Mouse (Mus musculus): Measurements from ENCODE around the gene Dock6. TPM values are rescaled to one million over a fixed set of nuclear protein-coding genes. Genes with fewer than 3 reads are reported as not detected.
"Not testable (repeated sequence)": the region's sequence is repeated elsewhere in the genome, so short reads cannot be mapped to it uniquely, and the experiment has no call there.

Dock6 gene
- polyA plus RNA-seq, 2 experiments from 2014 or later = 0.61 to 1.4 TPM

GRCm38 (mm10) chr9:21774353-21774752 lies 78.1 kb downstream of the Dock6 start:
- ATAC-seq = no peak

GRCm38 (mm10) chr9:21773396-21773795 lies 79.0 kb downstream of the Dock6 start:
- not testable (repeated sequence) for ATAC-seq

- ATAC-seq = no peak
Measured at GRCm38 (mm10) chr9:21769558-21770183, 82.8 kb downstream of the Dock6 start.

DNA sequence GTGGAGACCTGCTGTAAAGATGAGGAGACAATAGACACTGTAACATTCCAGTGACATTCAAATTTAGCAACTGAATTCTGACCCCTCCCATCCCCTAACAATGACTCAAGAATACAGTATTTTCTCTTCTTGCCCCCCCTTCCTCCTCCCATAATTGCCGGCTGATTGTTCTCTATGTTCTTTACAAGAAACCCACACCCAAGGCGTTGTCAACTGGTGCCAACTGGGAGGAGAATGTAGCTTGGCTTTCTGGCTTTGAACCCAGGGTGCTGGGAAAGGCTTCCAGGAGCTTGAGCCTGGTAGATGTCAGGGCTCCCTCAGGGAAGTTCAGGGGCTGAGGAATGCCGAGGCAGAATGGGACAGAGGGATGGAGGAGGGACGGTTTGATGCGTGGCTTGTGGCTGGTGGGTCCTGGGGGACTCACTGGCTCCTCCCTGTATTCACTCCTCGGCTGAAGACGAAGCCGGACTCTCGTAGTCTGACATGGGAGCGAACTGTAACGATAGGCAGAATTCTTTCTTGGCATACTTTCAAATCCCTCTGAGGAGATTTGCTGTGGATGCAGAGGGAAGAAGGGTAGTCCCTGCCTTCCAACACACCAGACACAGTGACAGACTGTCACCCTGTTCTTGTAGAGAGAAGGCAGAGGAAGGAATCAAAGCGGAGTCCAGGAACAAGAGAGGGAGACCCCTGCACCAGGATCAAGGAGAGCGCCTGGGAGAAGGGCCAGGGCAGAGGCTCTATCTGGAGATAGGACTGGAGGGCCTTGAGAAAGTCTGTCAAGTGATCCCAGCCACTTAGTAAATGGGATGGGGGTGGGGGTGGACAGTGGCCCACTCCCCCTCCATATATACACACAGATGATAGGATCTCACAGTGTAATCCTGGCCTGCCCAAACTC lies 83.7 kb downstream of the Dock6 start:
- no peak for ATAC-seq

DNA sequence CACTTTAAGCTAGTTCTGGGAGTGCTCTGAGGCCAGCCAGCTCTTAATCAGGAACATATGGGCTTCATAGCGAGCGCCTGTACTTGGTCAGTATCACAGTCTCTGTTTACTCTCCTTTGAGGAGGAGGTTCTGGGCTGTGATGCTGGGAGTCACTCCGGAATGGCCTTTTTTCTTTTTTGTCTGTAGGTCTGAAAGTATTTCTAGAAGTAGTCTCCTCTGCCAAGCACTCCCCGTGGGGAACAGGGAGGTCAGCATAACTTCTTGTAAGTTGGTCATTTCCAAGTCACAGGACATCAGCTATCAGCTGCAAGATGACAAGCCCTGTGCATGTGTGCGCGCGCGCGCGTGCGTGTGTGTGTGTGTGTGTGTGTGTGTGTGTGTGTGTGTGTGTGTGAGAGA lies 84.5 kb downstream of the Dock6 start:
- no peak for ATAC-seq

GRCm38 (mm10) chr9:21764084-21764999 lies 88.1 kb downstream of the Dock6 start:
- ATAC-seq = no peak

DNA sequence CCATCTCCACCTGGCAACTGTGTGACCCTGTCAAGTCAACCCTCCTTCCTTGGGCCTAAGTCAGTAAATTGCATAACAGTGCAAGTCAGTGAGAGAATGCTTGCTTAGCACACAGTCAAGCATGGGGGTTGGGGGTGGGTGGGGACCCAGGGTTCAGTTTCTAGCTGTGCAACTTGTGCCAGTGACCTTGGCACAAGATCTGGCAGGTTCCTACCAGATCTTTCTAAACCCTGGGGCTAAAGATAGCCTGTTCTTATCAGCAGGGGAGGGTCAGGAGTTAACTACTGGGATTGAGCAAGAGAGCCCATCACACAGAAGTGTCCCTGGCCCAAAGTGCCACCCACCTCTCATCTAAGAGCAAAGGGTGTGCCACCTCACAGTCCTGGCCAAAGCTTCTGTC lies 90.3 kb downstream of the Dock6 start:
- ATAC-seq = no peak

DNA sequence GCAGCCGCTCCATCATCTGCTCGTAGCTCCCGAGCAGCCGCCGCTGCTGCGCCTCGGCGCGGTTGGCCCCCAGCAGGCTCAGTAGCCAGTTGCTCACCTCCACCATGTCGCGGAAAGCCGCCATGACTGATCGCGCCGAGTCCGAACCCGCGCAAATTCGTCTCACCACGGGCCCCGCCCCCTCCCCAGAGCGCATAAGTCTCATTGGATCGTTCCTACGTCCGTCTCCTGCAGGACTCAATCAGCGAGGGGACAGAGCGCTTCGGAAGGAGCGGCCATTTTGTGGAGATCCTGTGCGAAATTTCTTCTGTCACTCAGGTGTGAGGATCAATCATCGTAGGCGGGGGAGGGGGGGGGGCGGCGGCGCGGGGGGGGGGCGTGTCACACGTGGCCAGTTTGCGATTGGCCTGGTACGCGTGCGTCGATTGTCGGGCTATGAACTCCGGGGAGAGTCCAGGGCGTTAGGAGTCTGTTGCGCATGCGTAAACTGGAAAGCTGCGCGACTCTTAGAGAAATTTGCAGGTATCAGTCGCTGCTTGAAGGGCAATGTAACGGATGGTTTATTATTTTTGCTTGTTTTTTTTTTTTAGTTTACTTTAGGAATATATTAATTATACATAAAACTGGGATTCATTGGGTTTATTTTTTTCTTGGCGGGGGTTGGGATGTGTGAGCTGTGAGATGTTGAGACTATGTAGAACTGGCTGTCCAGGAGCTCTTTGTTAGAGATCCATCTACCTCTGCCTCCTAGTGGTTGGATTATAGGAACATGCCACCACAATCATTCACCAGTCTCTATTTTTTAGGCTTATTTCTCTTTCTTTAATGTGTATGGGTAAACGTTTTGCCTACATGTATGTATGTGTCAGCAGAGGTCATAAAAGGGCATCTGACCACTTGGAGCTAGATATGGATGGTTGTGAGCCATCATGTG lies 92.0 kb downstream of the Dock6 start, which contains the start of gene Spc24:
TSS of gene Spc24 (minus strand) at position 149 of the 934 bp plus-strand sequence.
- ATAC-seq = peak; percentile 98

- no peak for ATAC-seq
Measured at GRCm38 (mm10) chr9:21759718-21760117, 92.7 kb downstream of the Dock6 start.

- no peak for ATAC-seq
Measured at GRCm38 (mm10) chr9:21758576-21759529, 93.6 kb downstream of the Dock6 start.

DNA sequence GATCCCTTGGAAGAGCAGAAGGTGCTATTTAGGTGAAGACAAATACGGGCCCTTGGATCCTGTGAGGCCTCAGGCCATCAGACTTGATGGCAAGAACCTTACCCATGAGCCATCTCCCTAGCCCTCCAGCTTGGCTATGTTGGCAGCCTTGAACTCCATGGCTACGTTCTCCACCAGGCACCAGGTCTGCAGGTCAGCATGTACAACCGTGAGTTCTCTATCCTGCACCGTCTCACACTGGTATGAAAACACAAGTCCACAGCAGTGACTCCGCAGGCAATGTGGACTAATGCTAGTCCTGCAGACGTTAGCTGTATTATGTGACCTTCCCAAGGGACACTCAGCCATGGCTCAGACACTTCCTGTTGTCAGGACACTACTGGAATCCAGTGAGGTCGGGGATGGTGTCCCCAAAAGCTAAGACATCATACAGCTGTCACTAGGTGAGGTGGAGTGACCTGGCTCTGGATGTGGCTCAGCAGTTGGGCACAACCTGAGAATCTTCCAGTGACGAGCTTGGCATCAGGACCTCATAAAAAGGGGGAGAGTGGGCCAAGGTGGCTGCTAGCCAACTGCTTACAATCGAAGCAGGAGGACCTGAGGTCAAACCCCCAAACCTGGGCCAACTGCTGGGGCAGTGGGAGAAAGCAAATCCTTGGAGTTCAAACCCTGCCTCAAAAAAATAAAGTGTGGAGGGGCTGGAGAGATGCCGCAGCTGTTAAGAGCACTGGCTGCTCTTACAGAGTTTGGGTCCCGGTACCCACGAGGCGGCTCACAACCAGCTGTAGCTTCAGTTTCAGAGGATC lies 97.7 kb downstream of the Dock6 start:
- no peak for ATAC-seq

GRCm38 (mm10) chr9:21754003-21754402 lies 98.4 kb downstream of the Dock6 start:
- no peak for ATAC-seq

GRCm38 (mm10) chr9:21752252-21752792 lies 100.1 kb downstream of the Dock6 start:
- ATAC-seq = no peak

- ATAC-seq = no peak
Measured at GRCm38 (mm10) chr9:21751347-21751746, 101.1 kb downstream of the Dock6 start.

DNA sequence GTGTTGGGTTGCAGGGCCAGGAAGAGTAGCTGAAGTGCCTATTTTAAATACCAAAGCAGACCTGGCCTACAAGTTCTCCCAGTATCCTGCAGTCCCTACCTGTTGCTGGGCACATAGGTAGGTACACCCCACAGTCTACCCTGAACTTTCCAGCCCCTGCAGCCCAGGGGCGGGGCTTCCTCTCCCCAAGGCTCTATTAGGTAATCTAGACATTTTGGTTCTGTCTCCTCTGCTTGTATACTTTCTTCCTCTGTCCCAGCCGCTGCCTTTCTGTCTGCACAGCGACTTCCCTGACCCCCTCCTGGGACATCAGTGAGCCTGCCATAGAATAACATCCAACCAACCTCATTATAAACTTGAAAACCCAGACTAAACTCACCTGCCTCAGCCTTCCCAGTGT lies 102.1 kb downstream of the Dock6 start:
- no peak for ATAC-seq

Measured in CD4-positive, CD25-positive, alpha-beta regulatory T cell, adult 4 months (primary cell).